Mouse (Mus musculus): ENCODE data around the gene Ngfr.

DNA sequence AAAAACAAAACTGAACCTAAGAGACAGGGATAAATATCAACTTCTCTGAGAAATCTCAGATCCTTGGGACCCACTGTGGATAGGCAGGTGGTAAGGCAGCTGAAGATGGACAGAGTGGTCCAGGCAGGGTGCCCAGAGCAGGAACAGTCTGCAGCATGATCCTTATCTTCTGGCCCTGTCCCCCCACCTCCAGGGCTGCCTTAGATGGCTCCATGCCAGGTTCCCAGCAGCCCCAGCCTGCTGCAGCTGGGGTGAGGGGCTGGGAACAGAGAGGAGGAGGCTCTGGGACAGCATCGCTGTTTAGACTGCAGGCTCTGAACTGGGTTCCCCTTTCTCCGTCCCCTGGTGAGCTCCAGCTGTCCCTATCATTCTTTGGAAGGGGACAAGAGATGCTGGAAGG is 27.8 kb downstream of the Ngfr start:
- no peak for TF ChIP-seq CTCF (IDR thresholded peaks at IDR 0.05; ENCODE audit: extremely low read depth, insufficient read length, insufficient replicate concordance, low read depth, low read length)
- TF ChIP-seq POLR2A (IDR thresholded peaks at IDR 0.05; ENCODE audit: low read depth, low read length) = no peak
